Mouse (Mus musculus): ENCODE data around the gene E2f3. TPM values are rescaled to one million over a fixed set of nuclear protein-coding genes. Genes with fewer than 3 reads are reported as not detected.

E2f3 gene
- total and polyA plus RNA-seq, 2 experiments from 2014 or later, result 3.5 to 11.3 TPM

DNA sequence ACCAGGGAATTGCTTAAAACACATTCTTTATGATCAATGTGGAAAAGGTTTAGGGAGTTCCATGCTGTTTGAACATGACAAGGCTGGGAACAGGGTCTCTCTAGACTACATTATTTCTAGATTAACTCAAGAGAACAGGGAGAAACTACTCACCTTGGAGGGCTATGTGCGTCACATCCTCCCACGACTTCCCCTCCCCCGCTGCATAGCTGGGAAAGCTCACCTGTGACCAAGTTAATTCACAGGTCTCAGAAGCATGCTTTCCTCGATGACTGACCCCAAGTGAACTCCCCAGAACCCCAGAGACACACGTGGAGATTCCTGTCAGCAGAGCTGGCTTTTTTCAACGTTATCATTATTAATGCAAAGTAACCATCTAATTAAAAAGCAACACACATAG, 47.1 kb downstream of the E2f3 start:
- Histone ChIP-seq H3K27me3 (ENCODE audit: insufficient read depth, low read length) (no peaks in the 10 kb centered on the region), H3K9me3 (ENCODE audit: low read length) (peaks cover 5% of the 10 kb centered on the region; the same call in 1 of the 2 replicates), H3K9ac (no peak overlapping the region), H3K4me1 (ENCODE audit: insufficient read depth) (no peaks in the 10 kb centered on the region), H3K4me3 (ENCODE audit: low read depth, low read length) (no peak overlapping the region), H3K4me2 (ENCODE audit: low read depth) (no peak overlapping the region), H3K27ac (ENCODE audit: low read depth, low read length) (no peak overlapping the region), H3K36me3 (ENCODE audit: insufficient read depth) (no peaks in the 10 kb centered on the region)
- WGBS, result 86% methylated on average over 6 of the region's 6 CpGs
- DNase-seq (no peak), ATAC-seq (no peak)
- TF ChIP-seq CTCF (IDR thresholded peaks at IDR 0.05; ENCODE audit: low read depth), result no peak

DNA sequence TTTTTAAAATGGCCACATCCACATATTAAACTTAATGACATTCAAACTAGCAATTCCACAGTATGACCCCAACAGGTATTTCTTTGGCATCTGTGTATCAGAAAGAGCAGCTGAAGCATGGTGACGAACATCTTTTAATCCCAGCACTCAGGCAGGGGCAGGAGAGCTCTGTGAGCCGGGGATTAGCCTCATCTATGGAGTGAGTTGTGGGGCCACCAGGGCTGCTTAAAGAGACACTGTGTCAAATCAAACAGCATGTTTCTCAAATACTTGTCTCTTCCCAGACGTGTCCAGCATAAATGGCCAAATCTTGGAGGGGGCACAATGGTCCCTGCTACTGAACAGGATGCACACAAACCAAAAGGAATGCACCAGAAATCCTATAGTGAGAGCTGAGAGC, 59.7 kb downstream of the E2f3 start:
- DNase-seq (no peak), ATAC-seq (no peak)
- Histone ChIP-seq H3K36me3 (ENCODE audit: insufficient read depth) (no peaks in the 10 kb centered on the region), H3K4me2 (ENCODE audit: low read depth) (no peak overlapping the region), H3K9me3 (ENCODE audit: low read length) (no peaks in the 10 kb centered on the region), H3K9ac (no peak overlapping the region), H3K27ac (ENCODE audit: low read depth, low read length) (no peak overlapping the region), H3K27me3 (ENCODE audit: insufficient read depth, low read length) (no peaks in the 10 kb centered on the region), H3K4me3 (ENCODE audit: low read depth, low read length) (no peak overlapping the region), H3K4me1 (ENCODE audit: insufficient read depth) (no peaks in the 10 kb centered on the region)
- 51% methylated on average over 3 of the region's 3 CpGs for WGBS
- no peak for TF ChIP-seq CTCF (IDR thresholded peaks at IDR 0.05; ENCODE audit: low read depth)

DNA sequence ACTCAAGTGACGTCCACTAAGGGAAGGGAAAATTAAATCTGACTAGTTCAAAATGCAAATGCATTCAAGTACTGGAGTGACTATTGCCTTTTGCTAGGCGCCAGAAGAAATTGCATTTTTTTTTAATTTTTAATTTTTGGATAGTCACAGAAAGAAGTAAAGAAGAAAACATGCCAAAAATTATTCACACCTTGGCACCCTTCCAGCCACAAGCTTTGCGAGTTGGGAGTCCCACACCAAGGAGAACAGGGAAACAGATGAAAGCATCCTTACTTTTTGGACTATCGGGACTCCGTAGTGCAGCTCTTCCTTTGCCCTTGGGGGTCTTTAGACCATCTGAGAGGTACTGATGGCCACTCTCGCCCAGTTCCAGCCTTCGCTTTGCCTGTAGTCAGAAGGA, 66.0 kb downstream of the E2f3 start:
- no peak overlapping the region for H3K4me2 ChIP-seq (ENCODE audit: low read depth)
- no peak overlapping the region for H3K27ac ChIP-seq (ENCODE audit: low read depth, low read length)
- no peaks in the 10 kb centered on the region for H3K4me1 ChIP-seq (ENCODE audit: insufficient read depth)
- H3K9me3 ChIP-seq (ENCODE audit: low read length), result no peaks in the 10 kb centered on the region
- H3K36me3 ChIP-seq (ENCODE audit: insufficient read depth), result 0 out of 2 replicates have a peak, but pooled peaks cover 11% of the 10 kb centered on the region
- DNase-seq (peak; percentile 21), ATAC-seq (no peak)
- TF ChIP-seq CTCF (IDR thresholded peaks at IDR 0.05; ENCODE audit: low read depth), result no peak
- no peak overlapping the region for H3K9ac ChIP-seq
- no peaks in the 10 kb centered on the region for H3K27me3 ChIP-seq (ENCODE audit: insufficient read depth, low read length)
- H3K4me3 ChIP-seq (ENCODE audit: low read depth, low read length), result no peak overlapping the region
- 72% methylated on average over 7 of the region's 7 CpGs for WGBS

DNA sequence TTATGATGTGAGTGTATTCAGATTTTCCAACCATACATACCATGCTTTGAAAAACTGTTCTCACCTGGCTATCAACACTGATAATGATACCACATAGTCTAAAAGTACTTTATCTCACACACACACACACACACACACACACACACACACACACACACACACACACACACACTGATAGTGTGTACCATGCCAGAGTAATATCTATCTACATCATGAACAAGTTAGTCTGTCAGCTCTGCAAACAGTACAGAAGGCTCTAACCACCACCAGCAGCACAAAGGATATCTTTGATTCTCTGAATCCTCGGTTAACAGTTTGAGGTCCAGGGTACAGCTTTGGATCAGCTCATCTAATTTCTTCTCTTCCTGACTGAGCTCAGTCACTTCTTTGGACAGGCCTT, 69.3 kb downstream of the E2f3 start:
- DNase-seq, result no peak
- Histone ChIP-seq H3K27me3 (ENCODE audit: insufficient read depth, low read length) (no peaks in the 10 kb centered on the region), H3K27ac (ENCODE audit: low read depth, low read length) (no peak overlapping the region), H3K9me3 (ENCODE audit: low read length) (no peaks in the 10 kb centered on the region), H3K4me2 (ENCODE audit: low read depth) (no peak overlapping the region), H3K4me1 (ENCODE audit: insufficient read depth) (no peaks in the 10 kb centered on the region), H3K4me3 (ENCODE audit: low read depth, low read length) (no peak overlapping the region), H3K36me3 (ENCODE audit: insufficient read depth) (peaks cover 19% of the 10 kb centered on the region; the same call in 1 of the 2 replicates), H3K9ac (no peak overlapping the region)
- no peak for TF ChIP-seq CTCF (IDR thresholded peaks at IDR 0.05; ENCODE audit: low read depth)
- 75% methylated on average over 1 of the region's 1 CpGs for WGBS
- no peak for ATAC-seq

DNA sequence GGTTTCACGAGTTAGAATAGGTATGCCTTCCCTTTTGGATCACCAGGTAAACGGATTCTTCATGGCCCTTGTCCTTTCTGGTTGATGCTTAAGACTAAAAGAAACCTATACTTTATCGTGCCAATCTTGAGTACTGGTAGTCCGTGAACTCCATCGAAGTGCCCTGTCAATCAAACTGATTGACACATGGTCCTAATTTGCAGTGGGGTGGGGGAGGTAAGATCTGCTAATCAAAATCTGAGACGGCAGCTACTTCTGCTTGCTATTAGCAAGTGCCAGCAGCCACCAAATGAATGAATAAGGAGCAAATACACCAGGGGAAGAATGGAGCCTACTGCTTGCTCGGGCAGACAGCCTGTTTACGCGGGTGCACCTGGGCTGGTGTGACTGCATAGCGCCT, 72.3 kb downstream of the E2f3 start:
- 78% methylated on average over 10 of the region's 10 CpGs for WGBS
- no peak overlapping the region for H3K27ac ChIP-seq (ENCODE audit: low read depth, low read length)
- H3K36me3 ChIP-seq (ENCODE audit: insufficient read depth), result peaks cover 37% of the 10 kb centered on the region
- H3K4me1 ChIP-seq (ENCODE audit: insufficient read depth), result no peaks in the 10 kb centered on the region
- no peak overlapping the region for H3K4me2 ChIP-seq (ENCODE audit: low read depth)
- H3K9me3 ChIP-seq (ENCODE audit: low read length), result no peaks in the 10 kb centered on the region
- DNase-seq (no peak), ATAC-seq (no peak)
- no peak for TF ChIP-seq CTCF (IDR thresholded peaks at IDR 0.05; ENCODE audit: low read depth)
- no peaks in the 10 kb centered on the region for H3K27me3 ChIP-seq (ENCODE audit: insufficient read depth, low read length)
- H3K4me3 ChIP-seq (ENCODE audit: low read depth, low read length), result no peak overlapping the region
- H3K9ac ChIP-seq, result no peak overlapping the region

DNA sequence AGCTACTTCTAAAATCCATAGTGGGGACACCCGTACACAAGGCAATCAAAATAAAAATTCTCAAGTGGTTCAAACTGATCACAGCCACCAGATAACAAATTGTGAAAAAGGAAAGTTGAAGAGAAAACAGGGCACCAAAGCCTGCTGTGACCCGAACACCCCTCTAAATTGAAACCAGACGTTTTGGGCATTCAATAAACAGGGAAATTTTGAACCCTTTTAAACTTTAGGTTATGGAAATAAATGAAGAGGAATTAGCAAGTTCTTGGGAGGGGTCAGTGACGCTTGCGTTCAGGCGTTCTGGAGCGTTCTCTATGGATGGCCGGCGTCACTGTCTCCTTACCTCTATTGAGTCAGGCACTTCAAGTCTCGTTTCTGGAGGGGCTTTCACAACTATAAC, 72.8 kb downstream of the E2f3 start:
- Histone ChIP-seq H3K36me3 (ENCODE audit: insufficient read depth) (peaks cover 32% of the 10 kb centered on the region), H3K27me3 (ENCODE audit: insufficient read depth, low read length) (no peaks in the 10 kb centered on the region), H3K4me2 (ENCODE audit: low read depth) (no peak overlapping the region), H3K9me3 (ENCODE audit: low read length) (no peaks in the 10 kb centered on the region), H3K4me3 (ENCODE audit: low read depth, low read length) (no peak overlapping the region), H3K9ac (no peak overlapping the region), H3K27ac (ENCODE audit: low read depth, low read length) (no peak overlapping the region), H3K4me1 (ENCODE audit: insufficient read depth) (no peaks in the 10 kb centered on the region)
- no peak for ATAC-seq
- DNase-seq, result no peak
- no peak for TF ChIP-seq CTCF (IDR thresholded peaks at IDR 0.05; ENCODE audit: low read depth)
- WGBS, result 95% methylated on average over 10 of the region's 10 CpGs

DNA sequence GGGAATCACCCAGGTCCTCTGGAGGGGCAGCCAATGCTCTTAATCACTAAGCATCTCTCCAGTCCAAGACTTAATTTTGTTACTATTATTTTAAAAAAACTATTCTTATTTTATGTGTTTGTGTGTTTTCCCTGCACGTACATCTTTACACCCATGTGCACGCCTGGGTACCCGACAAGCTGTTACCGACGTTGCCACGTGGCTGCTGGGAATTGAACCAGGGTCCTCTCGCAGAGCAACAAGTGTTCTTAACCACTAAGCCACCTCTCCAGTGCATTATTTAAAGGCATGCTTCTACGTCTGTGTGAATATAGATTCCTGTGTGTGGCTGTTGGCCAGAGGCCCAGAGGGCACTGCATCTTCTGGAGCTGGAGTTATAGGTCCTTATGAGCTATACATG, 73.6 kb downstream of the E2f3 start:
- no peak overlapping the region for H3K4me3 ChIP-seq (ENCODE audit: low read depth, low read length)
- no peaks in the 10 kb centered on the region for H3K9me3 ChIP-seq (ENCODE audit: low read length)
- no peaks in the 10 kb centered on the region for H3K4me1 ChIP-seq (ENCODE audit: insufficient read depth)
- TF ChIP-seq CTCF (IDR thresholded peaks at IDR 0.05; ENCODE audit: low read depth), result no peak
- 96% methylated on average over 8 of the region's 8 CpGs for WGBS
- ATAC-seq (no peak), DNase-seq (no peak)
- no peak overlapping the region for H3K27ac ChIP-seq (ENCODE audit: low read depth, low read length)
- H3K4me2 ChIP-seq (ENCODE audit: low read depth), result no peak overlapping the region
- peaks cover 29% of the 10 kb centered on the region for H3K36me3 ChIP-seq (ENCODE audit: insufficient read depth)
- no peak overlapping the region for H3K9ac ChIP-seq
- no peaks in the 10 kb centered on the region for H3K27me3 ChIP-seq (ENCODE audit: insufficient read depth, low read length)

DNA sequence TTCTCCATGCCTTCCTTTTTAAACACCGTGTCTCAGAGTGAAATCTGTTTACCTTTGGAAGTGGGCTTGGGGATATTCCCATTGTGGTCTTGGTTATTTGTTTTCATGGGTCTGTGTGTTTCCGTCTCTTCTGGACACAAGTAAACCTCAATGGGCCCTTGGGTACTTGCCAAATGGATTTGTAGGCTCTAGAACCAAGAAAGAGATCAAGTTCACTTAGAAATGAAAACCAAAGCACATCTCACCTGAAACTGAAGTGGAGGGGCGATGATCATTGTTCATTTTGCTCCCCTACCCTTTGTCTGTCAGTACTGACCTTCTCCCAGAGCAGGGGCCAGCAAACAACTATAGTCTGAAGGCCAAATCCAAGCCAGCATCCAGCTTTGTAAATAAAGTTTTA, 74.7 kb downstream of the E2f3 start:
- Histone ChIP-seq H3K27me3 (ENCODE audit: insufficient read depth, low read length) (no peaks in the 10 kb centered on the region), H3K4me3 (ENCODE audit: low read depth, low read length) (no peak overlapping the region), H3K9ac (no peak overlapping the region), H3K27ac (ENCODE audit: low read depth, low read length) (no peak overlapping the region), H3K36me3 (ENCODE audit: insufficient read depth) (peaks cover 29% of the 10 kb centered on the region), H3K4me2 (ENCODE audit: low read depth) (no peak overlapping the region), H3K4me1 (ENCODE audit: insufficient read depth) (no peaks in the 10 kb centered on the region), H3K9me3 (ENCODE audit: low read length) (no peaks in the 10 kb centered on the region)
- ATAC-seq, result no peak
- 96% methylated on average over 3 of the region's 3 CpGs for WGBS
- no peak for TF ChIP-seq CTCF (IDR thresholded peaks at IDR 0.05; ENCODE audit: low read depth)
- DNase-seq, result no peak
